Mouse (Mus musculus) liver, embryonic 12.5 days (tissue): ENCODE data around the gene Ano2. TPM values are rescaled to one million over a fixed set of nuclear protein-coding genes. Genes with fewer than 3 reads are reported as not detected.

Source experiments
- ATAC-seq: fragments of 200-750 bp; cut with Nextera tagmentation; 2 replicates; pipeline ENCODE4 v1.8.0; 2017; ENCODE audit warnings: moderate number of reproducible peaks, mild to moderate bottlenecking, moderate library complexity
- H3K27ac ChIP-seq: fragments of 300-500 bp; sonication (generic); 2 replicates; pipeline ENCODE4 v1.5.1; 2016; ENCODE audit warnings: mild to moderate bottlenecking
- H3K27me3 ChIP-seq: fragments of 300-500 bp; sonication (generic); replicated peaks from 2 replicates; pipeline ENCODE4 v1.6.1; 2016; ENCODE audit warnings: mild to moderate bottlenecking, moderate library complexity
- H3K36me3 ChIP-seq: fragments of 300-500 bp; sonication (generic); 2 replicates; pipeline ENCODE4 v1.6.1; 2016; ENCODE audit warnings: mild to moderate bottlenecking, moderate library complexity
- H3K4me1 ChIP-seq: fragments of 300-500 bp; sonication (generic); 2 replicates; pipeline ENCODE4 v1.6.1; 2016
- H3K4me2 ChIP-seq: fragments of 300-500 bp; sonication (generic); 2 replicates; pipeline ENCODE4 v1.6.1; 2016; ENCODE audit warnings: mild to moderate bottlenecking, moderate library complexity
- H3K4me3 ChIP-seq: fragments of 300-500 bp; sonication (generic); 2 replicates; pipeline ENCODE4 v1.5.1; 2016; ENCODE audit warnings: mild to moderate bottlenecking, moderate library complexity
- H3K9ac ChIP-seq: fragments of 300-500 bp; sonication (generic); 2 replicates; pipeline ENCODE4 v1.6.1; 2016; ENCODE audit warnings: mild to moderate bottlenecking, moderate library complexity
- H3K9me3 ChIP-seq: fragments of 300-500 bp; sonication (generic); replicated peaks from 2 replicates; pipeline ENCODE4 v1.6.1; 2016; ENCODE audit warnings: mild to moderate bottlenecking, moderate library complexity
- WGBS: fragments of 180-500 bp; shearing (Covaris S2); methylation state at CpG from one replicate; pipeline ENCODE4 v1.1.7; 2016; ENCODE audit not compliant: insufficient replicate concordance; 5-methylcytosine and 5-hydroxymethylcytosine counted together
- polyA plus RNA-seq: library from polyadenylated mRNA; unstranded; fragments of >200 nt; fragmentation: Nextera tagmentation; extraction: Ambion mirVana; gene quantifications from 2 replicates; pipeline ENCODE4 v1.2.1, GENCODE M21; 2016

Gene Ano2
- polyA plus RNA-seq, 1 experiment from 2014 or later = 0.15 TPM

DNA sequence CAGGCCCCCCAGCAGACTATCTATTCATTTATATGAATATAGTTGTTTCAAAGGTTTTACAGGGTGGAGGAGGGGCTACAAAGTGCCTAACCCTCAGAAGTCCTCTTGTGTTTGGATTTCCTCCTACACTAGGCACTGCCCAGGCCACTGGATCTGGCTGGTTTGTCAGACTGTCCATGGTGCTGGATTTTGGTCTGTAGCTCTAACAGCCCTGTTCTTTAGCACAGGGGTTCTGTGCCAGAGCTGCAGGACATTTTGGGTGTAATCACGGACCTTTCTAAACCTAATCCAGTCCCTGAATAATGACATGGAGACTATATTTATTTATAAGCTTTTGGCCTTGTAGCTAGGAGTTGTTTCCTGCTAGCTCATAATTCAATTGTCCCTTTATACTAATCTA lies 328.2 kb downstream of the Ano2 start:
- no peak overlapping the region for H3K9ac ChIP-seq
- no peak overlapping the region for H3K27ac ChIP-seq
- no peaks in the 10 kb centered on the region for H3K27me3 ChIP-seq
- no peak for ATAC-seq
- WGBS = 52% methylated on average over 1 of the region's 1 CpGs
- H3K4me2 ChIP-seq = no peak overlapping the region
- H3K4me1 ChIP-seq = no peaks in the 10 kb centered on the region
- no peak overlapping the region for H3K4me3 ChIP-seq
- no peaks in the 10 kb centered on the region for H3K36me3 ChIP-seq
- H3K9me3 ChIP-seq = no peaks in the 10 kb centered on the region

DNA sequence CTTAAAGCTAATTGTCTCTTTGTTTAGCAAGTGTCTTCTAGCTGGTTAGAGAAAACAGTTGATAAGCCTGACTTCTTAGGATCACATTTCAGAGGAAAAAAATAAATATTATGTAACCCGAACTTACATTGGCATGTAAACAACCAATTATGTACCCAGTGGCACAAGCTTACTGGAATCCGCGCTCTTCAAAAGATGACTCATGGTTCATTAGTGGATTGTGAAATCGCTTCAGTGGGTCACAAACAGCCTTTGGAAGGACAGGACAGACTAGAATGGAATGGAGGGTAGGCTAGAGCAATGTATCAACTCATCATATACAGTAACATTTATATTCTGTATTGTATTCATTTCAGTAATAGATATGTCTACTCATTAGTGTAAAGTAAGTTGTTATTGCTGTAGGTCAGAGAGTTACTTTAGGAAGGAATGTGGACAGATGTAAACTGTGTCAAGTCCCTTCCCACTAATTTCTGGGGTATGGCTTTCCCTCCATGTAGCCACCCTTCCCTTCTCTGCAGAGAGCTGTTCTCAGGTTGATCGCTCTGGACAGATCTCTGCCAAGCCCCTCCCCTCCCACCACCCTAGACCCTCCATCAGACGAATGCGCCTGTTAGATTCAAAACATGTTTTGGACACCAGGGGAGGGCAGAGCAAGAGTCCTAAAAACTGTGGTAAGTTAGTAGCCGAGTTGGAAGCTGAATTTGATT lies 343.6 kb downstream of the Ano2 start:
- no peak overlapping the region for H3K27ac ChIP-seq
- no peak overlapping the region for H3K4me3 ChIP-seq
- 57% methylated on average over 8 of the region's 8 CpGs for WGBS
- no peaks in the 10 kb centered on the region; the same call in 1 of the 2 replicates for H3K4me1 ChIP-seq
- no peaks in the 10 kb centered on the region for H3K9me3 ChIP-seq
- no peaks in the 10 kb centered on the region for H3K36me3 ChIP-seq
- no peak overlapping the region for H3K9ac ChIP-seq
- no peak overlapping the region for H3K4me2 ChIP-seq
- no peak for ATAC-seq
- no peaks in the 10 kb centered on the region for H3K27me3 ChIP-seq

DNA sequence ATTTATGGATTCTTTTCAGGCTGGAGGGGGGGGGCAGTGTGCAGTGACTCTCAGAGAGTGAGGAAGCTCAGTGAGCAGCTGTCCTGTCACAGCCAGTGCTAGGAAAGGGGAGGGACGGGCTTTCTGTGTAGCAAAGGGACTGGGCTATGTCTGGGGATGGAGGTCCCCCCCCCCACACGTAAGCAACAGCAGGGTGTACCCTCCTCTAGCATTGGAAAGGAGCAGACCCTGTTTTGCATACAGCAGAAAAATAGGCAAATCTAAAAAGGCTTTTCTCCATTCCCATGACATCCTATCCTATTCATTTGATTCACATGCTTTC lies 344.1 kb downstream of the Ano2 start:
- no peak overlapping the region for H3K4me3 ChIP-seq
- 44% methylated on average over 2 of the region's 2 CpGs for WGBS
- no peaks in the 10 kb centered on the region; the same call in 1 of the 2 replicates for H3K4me1 ChIP-seq
- no peak overlapping the region for H3K9ac ChIP-seq
- no peak for ATAC-seq
- H3K4me2 ChIP-seq = no peak overlapping the region
- no peaks in the 10 kb centered on the region for H3K9me3 ChIP-seq
- H3K36me3 ChIP-seq = no peaks in the 10 kb centered on the region
- no peak overlapping the region for H3K27ac ChIP-seq
- H3K27me3 ChIP-seq = no peaks in the 10 kb centered on the region

DNA sequence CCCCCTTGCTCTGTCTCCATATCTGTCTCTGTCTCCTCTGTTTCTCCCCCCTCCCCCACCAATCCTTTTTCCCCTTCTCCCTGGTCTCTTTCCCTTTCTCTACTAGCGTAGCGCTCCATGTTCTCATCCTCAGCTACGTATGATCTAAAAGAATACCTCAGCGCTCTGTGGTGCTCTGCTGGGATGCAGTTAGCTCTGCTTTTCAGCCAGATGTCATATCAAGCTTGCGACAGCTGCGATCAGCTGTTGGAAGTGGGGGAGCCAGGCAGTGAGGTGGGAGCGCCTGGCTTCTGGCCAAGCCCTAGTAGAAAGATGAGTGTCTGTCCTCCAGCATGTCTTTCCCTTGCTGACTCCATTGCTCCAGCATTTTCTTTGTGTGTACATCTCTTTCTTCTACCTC lies 344.5 kb downstream of the Ano2 start:
- no peak for ATAC-seq
- Histone ChIP-seq H3K4me1 (no peaks in the 10 kb centered on the region; the same call in 1 of the 2 replicates), H3K9me3 (no peaks in the 10 kb centered on the region), H3K27me3 (no peaks in the 10 kb centered on the region), H3K36me3 (no peaks in the 10 kb centered on the region), H3K9ac (no peak overlapping the region), H3K4me2 (no peak overlapping the region), H3K27ac (no peak overlapping the region), H3K4me3 (no peak overlapping the region)
- WGBS = 69% methylated on average over 7 of the region's 7 CpGs

DNA sequence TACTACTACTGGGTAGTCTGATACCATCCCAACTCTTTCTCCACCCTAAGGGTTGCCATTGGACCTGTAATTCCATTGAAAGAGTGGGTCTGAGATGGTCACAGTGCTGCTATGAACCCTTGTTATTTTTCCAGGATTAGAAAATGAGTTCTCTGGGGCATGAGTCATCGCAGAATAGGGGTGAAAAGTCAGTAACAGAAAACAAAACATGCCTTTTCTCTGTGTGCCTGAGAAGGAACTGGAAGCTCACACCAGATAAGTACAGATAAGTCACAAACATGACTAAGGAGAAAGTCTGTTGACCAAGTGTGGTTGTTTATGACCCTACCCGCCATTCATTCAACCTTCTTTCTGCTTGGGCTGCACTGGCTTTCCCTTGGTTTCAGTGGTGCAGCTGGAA lies 345.4 kb downstream of the Ano2 start:
- Histone ChIP-seq H3K4me1 (no peaks in the 10 kb centered on the region; the same call in 1 of the 2 replicates), H3K9me3 (no peaks in the 10 kb centered on the region), H3K27ac (no peak overlapping the region), H3K4me3 (no peak overlapping the region), H3K9ac (no peak overlapping the region), H3K4me2 (no peak overlapping the region), H3K36me3 (no peaks in the 10 kb centered on the region), H3K27me3 (no peaks in the 10 kb centered on the region)
- ATAC-seq = no peak
- 60% methylated on average over 2 of the region's 2 CpGs for WGBS

DNA sequence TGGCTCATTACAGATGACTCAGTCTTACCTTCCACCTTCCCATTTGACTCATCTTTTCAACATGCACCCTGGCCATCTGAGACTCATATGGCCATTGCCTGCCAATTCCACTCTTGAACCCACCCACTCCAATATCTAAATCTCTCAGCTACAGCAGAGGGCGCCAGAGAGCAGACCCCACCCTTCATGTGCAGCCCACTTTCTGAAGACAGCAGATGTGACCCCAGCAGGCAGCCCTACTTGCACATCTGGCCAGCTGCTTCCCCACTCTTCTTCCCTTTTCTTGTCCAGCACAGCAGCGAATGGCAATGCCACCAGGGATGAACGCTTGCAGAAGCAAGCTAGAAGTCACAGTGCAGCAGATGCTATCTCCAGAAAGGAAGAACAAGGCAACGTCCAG lies 355.7 kb downstream of the Ano2 start:
- H3K4me3 ChIP-seq = no peak overlapping the region
- H3K4me1 ChIP-seq = no peaks in the 10 kb centered on the region
- H3K36me3 ChIP-seq = no peaks in the 10 kb centered on the region
- H3K9me3 ChIP-seq = no peaks in the 10 kb centered on the region
- H3K9ac ChIP-seq = no peak overlapping the region
- WGBS = 23% methylated on average over 4 of the region's 4 CpGs
- no peak for ATAC-seq
- no peaks in the 10 kb centered on the region for H3K27me3 ChIP-seq
- H3K4me2 ChIP-seq = no peak overlapping the region
- H3K27ac ChIP-seq = no peak overlapping the region

DNA sequence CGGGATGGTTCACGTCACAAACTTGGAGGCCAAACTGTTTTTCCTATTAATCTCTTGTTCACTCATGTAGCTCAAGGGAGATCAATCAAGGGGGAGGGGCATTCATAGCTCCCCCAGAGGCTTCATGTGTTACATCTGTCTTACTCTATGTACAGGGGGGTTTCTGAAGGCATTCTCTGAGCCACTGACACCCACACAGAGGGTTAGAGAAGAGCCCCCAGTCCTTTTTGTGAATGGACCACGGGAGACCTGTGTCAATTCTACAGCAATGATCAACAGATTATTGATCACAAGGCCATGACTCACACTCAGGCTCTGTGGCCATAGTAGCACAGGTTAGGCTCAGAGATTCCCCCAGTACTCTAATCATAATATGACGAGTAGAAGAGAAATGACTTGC lies 358.0 kb downstream of the Ano2 start:
- no peaks in the 10 kb centered on the region for H3K9me3 ChIP-seq
- H3K27ac ChIP-seq = no peak overlapping the region
- no peaks in the 10 kb centered on the region for H3K27me3 ChIP-seq
- ATAC-seq = no peak
- H3K4me1 ChIP-seq = no peaks in the 10 kb centered on the region
- H3K4me3 ChIP-seq = no peak overlapping the region
- H3K4me2 ChIP-seq = no peak overlapping the region
- H3K9ac ChIP-seq = no peak overlapping the region
- 58% methylated on average over 4 of the region's 4 CpGs for WGBS
- H3K36me3 ChIP-seq = no peaks in the 10 kb centered on the region

DNA sequence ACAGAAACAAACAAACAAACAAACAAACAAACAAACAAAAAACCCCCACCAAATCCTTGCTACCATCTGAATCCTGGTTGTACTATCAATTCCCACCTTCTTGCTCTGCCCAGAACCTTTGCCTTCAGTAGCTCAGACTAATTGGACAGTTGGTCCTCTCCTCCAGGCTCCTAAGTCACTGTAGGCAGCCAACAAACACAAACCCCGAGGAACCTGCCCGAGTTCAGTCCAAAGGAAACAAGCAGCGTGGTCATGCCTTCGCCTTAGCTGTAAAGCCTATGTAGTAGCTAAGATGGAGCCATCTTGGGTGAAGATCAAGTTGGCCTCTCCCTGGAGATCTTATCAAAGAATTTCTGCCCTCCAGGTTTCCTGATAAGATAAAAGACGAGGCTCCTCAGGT lies 362.9 kb downstream of the Ano2 start:
- H3K4me1 ChIP-seq = no peaks in the 10 kb centered on the region
- H3K4me3 ChIP-seq = no peak overlapping the region
- H3K4me2 ChIP-seq = no peak overlapping the region
- no peaks in the 10 kb centered on the region for H3K9me3 ChIP-seq
- no peak overlapping the region for H3K27ac ChIP-seq
- no peaks in the 10 kb centered on the region for H3K36me3 ChIP-seq
- no peak for ATAC-seq
- H3K9ac ChIP-seq = no peak overlapping the region
- 54% methylated on average over 5 of the region's 5 CpGs for WGBS
- no peaks in the 10 kb centered on the region for H3K27me3 ChIP-seq

DNA sequence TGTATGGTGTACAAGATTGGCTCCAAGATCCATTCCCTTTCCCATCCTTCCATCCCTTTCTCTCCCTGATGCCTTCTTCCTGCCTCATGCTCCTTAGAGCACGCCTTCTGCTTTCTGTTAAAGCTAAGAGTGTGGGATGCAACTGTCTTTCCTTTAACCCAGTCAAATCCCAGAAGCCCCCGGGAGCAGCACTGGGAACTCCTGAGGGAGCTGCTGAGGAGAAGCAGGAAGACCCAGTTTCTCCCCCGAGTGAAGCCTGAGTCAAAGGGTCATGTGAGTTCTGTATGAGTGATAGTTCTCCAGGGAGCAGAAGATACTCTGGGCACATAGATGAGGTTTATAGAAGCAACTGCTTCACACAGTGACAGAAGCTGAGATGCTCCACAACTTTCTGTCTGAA lies 367.5 kb downstream of the Ano2 start:
- Histone ChIP-seq H3K27me3 (no peaks in the 10 kb centered on the region), H3K4me3 (no peak overlapping the region), H3K4me2 (no peak overlapping the region), H3K27ac (no peak overlapping the region), H3K9me3 (no peaks in the 10 kb centered on the region), H3K4me1 (no peaks in the 10 kb centered on the region), H3K36me3 (no peaks in the 10 kb centered on the region), H3K9ac (no peak overlapping the region)
- ATAC-seq = no peak
- WGBS = 55% methylated on average over 3 of the region's 3 CpGs

DNA sequence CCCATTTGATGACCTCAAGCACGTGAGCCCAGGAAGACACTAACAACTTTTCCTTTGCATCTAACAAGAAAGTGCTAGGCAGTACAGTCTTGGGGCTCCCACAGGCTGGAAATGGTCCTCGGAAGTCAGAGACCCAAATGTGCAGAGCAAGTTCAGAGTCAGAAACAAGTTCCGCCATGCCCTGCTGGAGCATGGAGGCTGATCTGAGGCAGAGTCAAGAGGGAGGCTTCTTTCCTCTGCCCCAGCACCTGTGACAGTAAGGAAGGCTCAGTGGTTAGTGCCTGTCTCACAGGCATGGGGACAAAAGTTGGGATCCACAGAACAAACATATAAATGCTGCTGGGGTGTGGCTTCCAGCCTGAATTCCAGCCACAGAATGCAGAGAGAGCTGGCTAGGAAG lies 390.3 kb downstream of the Ano2 start:
- Histone ChIP-seq H3K9ac (no peak overlapping the region), H3K27me3 (no peaks in the 10 kb centered on the region), H3K4me2 (no peak overlapping the region), H3K4me3 (no peak overlapping the region), H3K9me3 (no peaks in the 10 kb centered on the region), H3K36me3 (no peaks in the 10 kb centered on the region), H3K4me1 (no peaks in the 10 kb centered on the region), H3K27ac (no peak overlapping the region)
- WGBS = 59% methylated on average over 3 of the region's 3 CpGs
- no peak for ATAC-seq

DNA sequence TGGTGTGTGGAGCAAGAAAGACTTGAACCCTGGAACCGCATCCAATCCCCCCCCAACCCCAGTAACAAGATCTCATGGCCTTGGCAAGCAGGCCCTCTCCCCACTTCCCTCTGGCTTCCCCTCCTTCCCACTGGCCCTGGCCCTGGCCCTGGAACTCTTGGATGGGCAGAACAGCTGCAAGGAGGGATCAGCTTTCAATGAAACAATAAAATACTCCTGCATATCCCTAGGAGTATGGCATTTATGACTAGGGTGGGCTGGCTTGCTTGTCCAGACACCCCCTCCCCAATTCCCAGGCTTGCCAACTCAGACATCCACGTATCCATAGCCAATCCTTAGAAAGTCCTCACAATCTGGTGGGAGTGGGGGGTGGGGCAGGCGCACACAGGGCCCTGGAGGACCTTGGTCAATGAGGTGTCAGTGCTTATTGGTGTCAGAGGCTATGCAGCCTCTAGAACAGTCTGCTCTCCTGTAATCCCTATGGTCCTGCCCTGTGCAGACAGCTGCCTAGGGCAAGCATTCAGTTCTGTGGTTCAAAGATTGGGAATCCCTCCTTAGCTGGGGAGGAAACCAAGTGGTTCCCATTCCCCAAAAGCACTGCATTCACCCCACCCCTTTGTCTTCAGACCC lies 396.2 kb downstream of the Ano2 start:
- H3K9ac ChIP-seq = no peak overlapping the region
- H3K9me3 ChIP-seq = no peaks in the 10 kb centered on the region
- no peaks in the 10 kb centered on the region for H3K36me3 ChIP-seq
- WGBS = 55% methylated on average over 3 of the region's 3 CpGs
- H3K27me3 ChIP-seq = no peaks in the 10 kb centered on the region
- no peaks in the 10 kb centered on the region for H3K4me1 ChIP-seq
- H3K4me3 ChIP-seq = no peak overlapping the region
- H3K4me2 ChIP-seq = no peak overlapping the region
- H3K27ac ChIP-seq = no peak overlapping the region
- no peak for ATAC-seq

DNA sequence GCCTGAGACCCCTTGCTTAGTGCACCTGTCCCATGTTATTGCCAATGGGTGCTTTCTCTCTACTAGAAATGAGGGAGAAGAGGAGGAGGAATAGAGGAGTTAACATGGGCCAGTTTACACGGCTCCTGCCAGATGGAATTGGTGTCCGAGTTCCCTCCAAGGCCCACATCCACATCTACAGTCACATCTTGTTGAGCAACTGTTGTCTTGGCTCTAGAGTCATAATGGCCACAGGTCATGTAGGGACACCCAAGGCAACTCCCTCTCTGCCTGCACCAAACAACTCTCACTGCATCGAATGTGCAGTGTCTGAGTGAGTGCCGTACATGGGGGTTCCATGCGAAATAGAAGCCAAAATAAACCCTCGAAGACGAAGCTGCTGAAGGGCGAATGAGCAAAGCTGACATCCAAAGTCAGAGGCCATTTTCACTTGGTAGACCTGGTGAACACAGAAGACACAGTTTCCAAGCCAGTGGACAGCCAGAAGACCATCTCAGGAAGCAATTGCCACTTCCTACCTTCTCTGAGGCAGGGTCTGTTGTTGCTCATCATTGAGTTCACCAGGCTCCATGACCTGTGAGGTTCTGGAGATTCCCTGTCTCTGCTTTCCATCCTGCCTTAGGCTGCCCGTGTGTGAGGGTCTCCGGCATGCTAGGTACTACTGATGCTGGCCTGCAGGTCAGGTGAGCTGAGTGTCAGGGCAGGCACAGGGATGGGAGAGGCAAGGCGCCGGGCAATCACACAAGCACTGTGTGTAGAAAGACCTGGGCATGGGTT lies 398.5 kb downstream of the Ano2 start:
- Histone ChIP-seq H3K27ac (no peak overlapping the region), H3K9ac (no peak overlapping the region), H3K4me3 (no peak overlapping the region), H3K27me3 (no peaks in the 10 kb centered on the region), H3K9me3 (no peaks in the 10 kb centered on the region), H3K4me1 (no peaks in the 10 kb centered on the region), H3K4me2 (no peak overlapping the region), H3K36me3 (no peaks in the 10 kb centered on the region)
- no peak for ATAC-seq
- 75% methylated on average over 12 of the region's 12 CpGs for WGBS
